Mouse (Mus musculus): Measurements from ENCODE around the gene Aak1. TPM values are rescaled to one million over a fixed set of nuclear protein-coding genes. Genes with fewer than 3 reads are reported as not detected.
A peak's percentile ranks its signal among the peaks of the same experiment; 100 is the strongest.
"Not testable (repeated sequence)": the region's sequence is repeated elsewhere in the genome, so short reads cannot be mapped to it uniquely, and the experiment has no call there.

Aak1 gene
- total RNA-seq, 2 experiments from 2014 or later, result 263 to 271 TPM

- intact Hi-C loops (cut with DNase I), result no loop called here
- no peak for DNase-seq (ENCODE audit: extremely low spot score in 1 of 2, low spot score in 2 of 2)
Observed at GRCm38 (mm10) chr6:86985314-86986106, 136.2 kb downstream of the Aak1 start.

GRCm38 (mm10) chr6:86989576-86989975, 140.3 kb downstream of the Aak1 start:
- intact Hi-C loops (cut with DNase I), result no loop called here
- DNase-seq (ENCODE audit: extremely low spot score in 1 of 2, low spot score in 2 of 2), result no peak

GRCm38 (mm10) chr6:86991041-86991440, 141.7 kb downstream of the Aak1 start:
- intact Hi-C loops (cut with DNase I), result no loop called here
- no peak for DNase-seq (ENCODE audit: extremely low spot score in 1 of 2, low spot score in 2 of 2)

- intact Hi-C loops (cut with DNase I), result no loop called here
- no peak for DNase-seq (ENCODE audit: extremely low spot score in 1 of 2, low spot score in 2 of 2)
Observed at GRCm38 (mm10) chr6:86992349-86992748, 143.0 kb downstream of the Aak1 start.

GRCm38 (mm10) chr6:86994254-86994653, 144.9 kb downstream of the Aak1 start:
- DNase-seq (ENCODE audit: extremely low spot score in 1 of 2, low spot score in 2 of 2), result no peak
- intact Hi-C loops (cut with DNase I), result no loop called here

- intact Hi-C loops (cut with DNase I), result no loop called here
- DNase-seq (ENCODE audit: extremely low spot score in 1 of 2, low spot score in 2 of 2), result peak in 1 of 2 experiments; percentile 50
Observed at GRCm38 (mm10) chr6:86996629-86997307, 147.5 kb downstream of the Aak1 start.

GRCm38 (mm10) chr6:86997360-86997759, 148.0 kb downstream of the Aak1 start:
- no peak for DNase-seq (ENCODE audit: extremely low spot score in 1 of 2, low spot score in 2 of 2)

GRCm38 (mm10) chr6:87001995-87002394, 152.7 kb downstream of the Aak1 start:
- DNase-seq (ENCODE audit: extremely low spot score in 1 of 2, low spot score in 2 of 2), result no peak
- intact Hi-C loops (cut with DNase I), result no loop called here

More at GRCm38 (mm10) chr6:86997360-86997759, 148.0 kb downstream of the Aak1 start:
- intact Hi-C loops (cut with DNase I), result no loop called here

GRCm38 (mm10) chr6:87002521-87003055, 153.3 kb downstream of the Aak1 start:
- intact Hi-C loops (cut with DNase I), result no loop called here
- peak; percentile 77 to 89 for DNase-seq (ENCODE audit: extremely low spot score in 1 of 2, low spot score in 2 of 2)

GRCm38 (mm10) chr6:87004099-87004498, 154.8 kb downstream of the Aak1 start:
- intact Hi-C loops (cut with DNase I), result no loop called here
- DNase-seq (ENCODE audit: extremely low spot score in 1 of 2, low spot score in 2 of 2), result no peak

GRCm38 (mm10) chr6:87005577-87005976, 156.3 kb downstream of the Aak1 start:
- intact Hi-C loops (cut with DNase I), result no loop called here

GRCm38 (mm10) chr6:87008887-87009286, 159.6 kb downstream of the Aak1 start, which contains the start of gene Nfu1:
TSS of gene Nfu1 (plus strand) at chr6:87009236.
- no peak for DNase-seq (ENCODE audit: extremely low spot score in 1 of 2, low spot score in 2 of 2)
- intact Hi-C loops (cut with DNase I), result no loop called here

More at GRCm38 (mm10) chr6:87005577-87005976, 156.3 kb downstream of the Aak1 start:
- no peak for DNase-seq (ENCODE audit: extremely low spot score in 1 of 2, low spot score in 2 of 2)

- DNase-seq (ENCODE audit: extremely low spot score in 1 of 2, low spot score in 2 of 2), result peak; percentile 90 to 97
- intact Hi-C loops (cut with DNase I), result no loop called here
Observed at GRCm38 (mm10) chr6:87009692-87010328, 160.5 kb downstream of the Aak1 start.

- intact Hi-C loops (cut with DNase I), result no loop called here
- peak in 1 of 2 experiments; percentile 30 for DNase-seq (ENCODE audit: extremely low spot score in 1 of 2, low spot score in 2 of 2)
Observed at GRCm38 (mm10) chr6:87016916-87017315, 167.6 kb downstream of the Aak1 start.

GRCm38 (mm10) chr6:87018874-87019273, 169.6 kb downstream of the Aak1 start:
- intact Hi-C loops (cut with DNase I), result no loop called here
- no peak for DNase-seq (ENCODE audit: extremely low spot score in 1 of 2, low spot score in 2 of 2)

GRCm38 (mm10) chr6:87021791-87022190, 172.5 kb downstream of the Aak1 start:
- DNase-seq (ENCODE audit: extremely low spot score in 1 of 2, low spot score in 2 of 2), result no peak
- intact Hi-C loops (cut with DNase I), result no loop called here

- no peak for DNase-seq (ENCODE audit: extremely low spot score in 1 of 2, low spot score in 2 of 2)
- intact Hi-C loops (cut with DNase I), result no loop called here
Observed at GRCm38 (mm10) chr6:87026980-87027379, 177.7 kb downstream of the Aak1 start.

GRCm38 (mm10) chr6:87028881-87029280, 179.6 kb downstream of the Aak1 start:
- intact Hi-C loops (cut with DNase I), result no loop called here

GRCm38 (mm10) chr6:87031310-87031709, 182.0 kb downstream of the Aak1 start:
- intact Hi-C loops (cut with DNase I); DNase-seq (ENCODE audit: extremely low spot score in 1 of 2, low spot score in 2 of 2): not testable (repeated sequence)

More at GRCm38 (mm10) chr6:87028881-87029280, 179.6 kb downstream of the Aak1 start:
- DNase-seq (ENCODE audit: extremely low spot score in 1 of 2, low spot score in 2 of 2), result no peak
